Mouse (Mus musculus) lung, postnatal 36 days (tissue): ENCODE results near the gene Susd4.

Experiments
- DNase-seq: peaks from one replicate; pipeline ENCODE4 v3.0.0; 2022; ENCODE audit warnings: mixed read lengths

Susd4 gene

DNA sequence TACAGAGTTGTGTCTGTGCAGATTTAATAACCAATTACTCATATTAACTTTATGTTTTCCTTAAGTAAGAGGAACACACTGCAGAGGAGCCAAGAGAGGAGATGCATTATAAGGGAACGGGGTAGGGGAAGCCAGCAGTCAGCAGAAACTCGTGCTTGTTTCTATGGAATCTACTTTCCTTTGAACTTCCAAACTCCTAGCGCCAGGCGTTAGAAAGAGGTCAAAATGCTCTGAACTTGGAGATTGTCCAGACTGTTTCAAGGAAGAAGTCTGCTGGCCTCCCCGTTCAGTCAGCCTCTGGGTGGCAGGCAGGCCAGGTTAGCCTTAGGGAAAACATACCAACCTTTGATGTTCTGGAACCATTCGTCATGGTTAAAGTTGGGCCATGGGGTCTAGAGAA lies 25.2 kb downstream of the Susd4 start:
- no peak for DNase-seq

DNA sequence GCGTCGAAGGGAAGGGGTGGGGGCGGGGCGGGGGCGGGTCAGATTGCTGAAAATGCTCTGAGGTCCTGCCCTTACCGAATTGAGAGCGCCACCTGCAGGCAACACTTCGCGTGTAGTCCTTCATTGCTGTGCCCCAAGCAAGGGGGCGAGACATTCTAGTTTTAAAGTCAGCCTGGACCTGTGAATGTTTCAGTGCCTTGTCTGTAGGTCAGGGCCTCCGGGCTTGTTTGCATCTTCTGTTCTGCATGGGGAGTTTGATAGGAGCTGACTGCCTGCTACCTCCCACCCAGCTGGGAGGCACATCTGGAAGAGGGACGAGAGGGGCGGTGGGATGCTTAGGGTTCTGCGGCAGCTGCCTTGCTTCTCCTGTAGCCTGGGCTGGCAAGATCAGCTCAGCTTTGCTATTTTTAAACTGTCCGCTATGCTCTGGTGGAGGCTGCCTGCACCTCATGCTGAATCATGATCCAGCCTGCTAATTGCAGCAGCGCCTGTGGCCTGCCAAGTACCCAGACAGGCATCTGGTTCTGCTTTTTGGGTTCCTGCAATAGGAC lies 28.9 kb downstream of the Susd4 start:
- DNase-seq = peak; percentile 82

DNA sequence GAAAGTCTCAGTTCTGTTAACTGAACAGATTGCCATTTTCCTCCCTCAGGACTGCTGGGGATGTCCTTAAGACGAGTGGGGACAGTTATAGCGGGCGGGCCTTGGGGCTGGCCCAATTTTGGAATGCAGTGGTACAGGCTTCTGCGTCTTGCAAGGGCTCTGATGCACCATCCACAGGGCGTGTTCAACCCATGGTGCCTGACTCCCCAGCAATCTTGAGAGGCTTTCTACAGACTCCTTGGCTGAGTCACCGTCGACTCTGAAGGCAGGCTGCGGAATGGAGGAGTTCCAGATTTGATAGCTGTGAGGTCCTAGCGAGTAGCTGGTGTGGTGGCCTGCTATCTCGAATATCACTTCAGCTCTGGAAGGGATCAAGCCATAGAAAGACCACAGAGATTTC lies 30.6 kb downstream of the Susd4 start:
- no peak for DNase-seq

DNA sequence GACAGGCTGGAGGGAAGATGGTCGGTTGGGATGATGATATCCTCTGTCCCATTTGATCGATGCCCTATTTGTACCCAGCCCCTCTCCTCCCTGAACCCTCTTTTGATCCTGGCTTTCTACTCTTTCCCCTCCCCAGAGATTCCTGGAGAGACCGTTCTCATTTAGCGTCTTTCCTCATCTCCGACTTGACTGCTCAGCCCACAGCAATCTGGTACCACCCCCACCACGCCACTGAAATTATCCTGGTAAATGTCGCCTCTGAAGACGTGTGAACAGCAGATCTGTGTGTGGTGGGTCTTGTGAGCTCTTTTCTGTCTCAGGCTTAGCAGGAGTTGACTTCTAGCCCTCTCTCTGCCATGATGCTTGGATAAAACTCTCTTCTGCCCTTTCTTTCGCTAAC lies 31.0 kb downstream of the Susd4 start:
- no peak for DNase-seq

DNA sequence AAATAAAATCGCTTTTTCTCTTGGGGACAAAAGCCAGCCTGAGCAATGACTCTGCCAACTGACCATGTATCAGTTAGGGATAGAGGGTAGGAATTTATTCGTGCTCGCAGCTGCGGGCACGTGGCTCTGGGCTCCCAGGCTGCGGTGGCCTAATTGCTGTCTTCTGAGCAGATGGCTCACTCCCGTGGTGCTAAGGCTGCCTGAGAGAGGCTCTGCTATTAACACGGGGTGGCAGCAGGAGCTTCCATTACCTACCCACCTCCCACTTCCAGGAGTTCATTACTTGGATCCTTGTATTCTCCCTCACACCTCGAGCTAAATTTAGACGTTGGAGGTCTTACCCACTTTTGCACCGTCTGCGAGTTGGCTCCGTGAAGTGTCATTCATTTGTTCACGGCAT lies 33.4 kb downstream of the Susd4 start:
- no peak for DNase-seq

DNA sequence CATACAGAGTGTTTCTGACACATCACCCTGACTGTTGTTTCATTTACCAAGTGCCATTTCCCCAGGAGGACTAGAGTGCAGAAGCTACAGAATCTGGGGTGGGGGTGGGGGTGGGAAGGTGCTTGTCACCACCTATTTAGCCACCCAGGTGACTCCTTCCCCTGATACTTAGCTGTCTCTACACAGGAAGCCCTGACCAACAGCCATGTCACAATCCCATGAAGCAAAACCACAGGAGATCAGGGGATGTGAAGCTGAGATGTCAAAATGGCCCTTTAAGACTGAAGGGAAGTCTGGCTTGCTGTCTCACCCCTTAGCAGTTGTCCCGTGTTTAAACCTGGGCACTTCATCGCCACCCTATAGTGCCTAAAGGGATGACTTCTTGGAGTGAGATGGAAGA lies 37.9 kb downstream of the Susd4 start:
- DNase-seq = no peak

DNA sequence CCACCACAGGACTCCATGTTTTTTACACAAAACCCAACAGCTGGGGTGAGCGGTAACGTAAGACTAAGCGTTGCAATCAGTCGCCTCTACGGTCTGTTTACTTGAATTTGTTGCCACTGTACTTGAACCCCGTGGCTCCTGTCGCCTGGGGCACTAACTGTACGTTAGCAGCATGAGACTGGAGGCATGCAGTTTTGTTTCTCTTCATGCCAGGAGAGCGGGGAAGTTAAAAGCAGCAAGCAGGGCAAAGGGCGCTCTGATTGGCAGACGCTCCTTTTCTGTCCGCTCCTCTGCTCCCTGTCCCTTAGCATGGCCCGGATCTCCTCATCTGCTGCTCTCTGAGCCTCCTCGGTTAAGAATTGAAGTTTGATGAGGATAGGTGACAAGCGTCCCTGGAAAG lies 39.2 kb downstream of the Susd4 start:
- DNase-seq = no peak

DNA sequence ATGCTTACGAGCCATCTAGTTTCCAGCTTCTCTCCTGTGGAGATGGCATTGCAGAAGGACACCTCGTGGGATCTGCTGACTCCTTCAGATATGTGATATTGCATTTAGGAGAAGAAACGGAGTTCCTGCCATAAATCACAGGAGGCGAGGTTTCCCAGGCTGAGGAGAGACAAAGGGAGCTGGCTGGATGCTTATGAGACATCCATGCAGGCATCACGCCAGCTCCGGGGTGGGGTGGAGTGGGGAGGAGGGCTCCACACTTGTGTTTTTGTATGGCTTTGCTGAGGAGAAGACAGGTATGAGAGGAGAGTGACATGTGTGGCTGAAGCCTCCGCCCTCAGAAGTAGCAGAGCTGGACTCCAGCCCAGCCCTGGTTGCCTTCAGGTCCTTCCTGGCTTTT lies 50.3 kb downstream of the Susd4 start:
- DNase-seq = no peak

DNA sequence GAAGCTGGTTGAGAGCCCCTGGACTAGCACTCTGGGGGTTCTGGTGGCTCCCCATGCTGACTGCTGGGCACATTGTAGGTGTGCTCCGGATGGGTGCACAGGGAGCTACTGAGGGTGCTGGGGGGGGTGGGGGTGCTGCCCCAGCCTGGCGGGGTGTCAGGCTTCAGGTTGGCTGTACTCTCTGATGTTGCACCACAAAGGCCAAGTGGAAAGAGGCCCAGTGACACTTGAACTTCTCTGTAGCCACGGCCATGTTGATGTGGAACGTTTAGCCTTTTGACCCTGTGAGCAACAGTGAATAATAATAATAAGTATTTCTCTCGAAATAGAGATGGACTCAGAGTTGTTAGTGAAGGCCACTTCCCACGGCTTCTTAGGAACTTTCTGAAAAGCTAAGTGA lies 50.9 kb downstream of the Susd4 start:
- no peak for DNase-seq

DNA sequence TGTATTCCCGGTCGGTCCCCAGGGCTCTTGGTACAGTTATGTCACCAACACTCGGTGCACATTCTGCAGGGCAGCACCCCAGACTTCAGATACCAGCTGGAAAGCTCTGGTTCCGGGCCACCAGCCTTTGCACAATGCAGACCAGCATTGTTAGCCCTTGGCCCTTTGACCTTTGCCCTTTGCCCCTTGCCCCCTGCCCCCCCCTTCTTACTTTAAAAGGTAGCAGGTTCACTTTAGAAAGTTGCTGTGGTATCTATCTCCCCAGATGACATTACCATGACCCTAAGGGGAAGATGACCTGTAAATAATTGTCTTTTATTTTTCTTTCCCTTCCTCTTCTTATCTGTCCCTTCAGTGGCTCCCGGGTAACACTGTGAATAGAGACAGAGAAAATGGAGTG lies 53.4 kb downstream of the Susd4 start:
- no peak for DNase-seq

DNA sequence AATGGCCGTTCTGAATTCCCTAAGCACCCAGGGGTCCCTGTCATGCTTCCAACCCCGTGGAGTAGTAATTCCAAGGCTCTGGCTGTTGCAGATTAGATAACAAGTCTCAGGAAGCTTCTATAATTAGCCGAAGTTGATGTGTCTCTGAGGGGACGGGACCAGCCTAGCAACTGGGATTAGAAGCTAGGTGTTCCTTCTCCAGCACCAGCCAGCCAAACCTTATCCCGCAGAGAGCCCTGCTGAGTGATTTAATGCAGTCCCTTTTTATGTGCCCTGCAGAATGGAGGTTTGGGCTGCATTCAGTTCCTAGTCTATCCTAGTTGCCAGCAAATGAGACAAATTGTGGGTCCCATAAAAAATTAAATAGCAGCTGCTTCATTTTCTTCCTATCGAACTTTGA lies 54.0 kb downstream of the Susd4 start:
- DNase-seq = no peak

DNA sequence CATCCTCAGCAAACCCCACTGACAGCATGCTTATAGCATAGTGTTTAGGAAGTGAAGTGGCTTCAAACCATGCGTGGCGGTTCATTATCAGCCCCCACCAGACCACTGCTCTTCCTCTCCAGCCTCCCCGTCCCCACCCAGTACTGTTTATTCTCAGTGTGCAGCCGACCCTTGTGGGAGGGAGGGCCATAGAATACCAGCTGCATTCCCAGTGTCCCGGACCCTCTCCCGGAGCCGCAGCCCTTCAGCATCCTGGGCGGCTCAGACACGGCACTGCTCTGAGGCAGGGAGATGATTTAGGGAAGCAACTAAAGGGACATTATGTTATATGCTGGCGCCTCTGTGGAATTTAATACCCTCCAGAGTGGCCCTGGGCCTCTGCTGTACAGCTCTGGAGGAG lies 55.3 kb downstream of the Susd4 start:
- no peak for DNase-seq

DNA sequence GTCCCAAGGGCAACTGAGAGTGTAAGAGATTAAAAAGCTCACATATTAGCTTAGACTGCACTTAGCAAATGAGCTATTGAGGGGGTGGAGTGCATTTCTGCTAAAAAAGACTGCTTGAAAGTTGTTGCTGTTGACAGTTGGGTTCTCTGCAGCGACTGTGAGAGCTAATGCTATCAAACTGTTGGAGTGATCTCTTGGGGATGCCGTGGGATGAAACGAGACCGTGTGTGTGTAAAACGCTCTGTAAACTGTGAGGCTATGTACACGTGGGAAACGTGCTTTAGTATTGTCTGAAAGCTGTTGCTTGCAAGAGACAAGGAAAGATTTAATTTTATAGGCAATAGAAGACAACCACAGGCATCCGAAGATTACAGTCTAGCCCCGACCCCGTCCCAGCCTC lies 59.1 kb downstream of the Susd4 start:
- DNase-seq = no peak

DNA sequence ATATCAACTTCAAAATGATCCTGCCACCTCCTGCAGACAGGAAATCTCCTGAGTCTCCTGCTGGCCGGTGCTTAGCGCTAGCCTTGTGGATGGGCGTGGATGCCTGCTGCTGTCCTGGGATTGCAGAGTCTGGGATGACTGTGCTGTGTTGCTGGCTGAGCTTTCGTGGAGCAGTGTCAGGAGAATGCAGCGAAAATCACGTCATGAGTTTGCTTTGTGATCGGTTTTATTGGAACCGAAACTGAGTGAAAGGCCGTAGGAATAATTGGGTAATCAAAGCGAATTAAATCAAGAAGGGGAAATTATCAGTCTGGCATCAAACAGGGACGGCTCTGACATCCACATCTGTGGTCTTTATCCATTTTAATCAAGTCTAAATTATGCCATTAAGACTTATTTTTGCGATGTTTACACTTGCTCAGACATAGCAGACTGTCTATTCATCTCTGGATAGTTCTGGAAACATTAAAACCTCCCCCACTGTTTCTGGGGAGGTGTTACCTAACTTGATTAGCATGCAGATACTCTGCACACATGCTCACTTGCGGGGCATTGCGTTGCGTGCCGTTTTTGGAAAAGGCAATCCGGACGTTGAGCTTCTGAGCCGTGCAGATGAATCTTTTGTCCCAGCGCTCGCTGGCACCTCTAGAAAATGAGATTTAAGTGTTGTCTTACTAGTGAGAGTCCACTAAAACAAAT lies 60.2 kb downstream of the Susd4 start:
- no peak for DNase-seq

DNA sequence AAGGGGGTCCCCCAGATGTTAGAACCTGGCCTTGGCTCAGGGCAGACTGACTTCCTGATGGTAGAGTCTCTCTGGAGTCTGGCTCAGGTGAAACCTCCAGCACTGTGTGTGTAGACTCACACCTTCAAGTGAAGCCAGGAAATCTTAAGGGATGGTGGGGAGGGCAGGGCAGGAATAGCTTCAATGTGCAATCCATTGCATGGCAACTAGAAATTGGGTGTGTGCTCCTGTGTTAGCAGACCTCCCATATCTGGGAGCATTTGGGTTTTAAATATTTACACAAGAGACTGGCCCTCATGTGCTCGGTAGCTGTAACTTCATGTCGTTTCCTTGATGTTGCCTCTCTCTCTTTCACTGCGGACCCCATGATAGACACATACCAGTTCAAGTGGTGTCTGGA lies 62.9 kb downstream of the Susd4 start:
- no peak for DNase-seq

DNA sequence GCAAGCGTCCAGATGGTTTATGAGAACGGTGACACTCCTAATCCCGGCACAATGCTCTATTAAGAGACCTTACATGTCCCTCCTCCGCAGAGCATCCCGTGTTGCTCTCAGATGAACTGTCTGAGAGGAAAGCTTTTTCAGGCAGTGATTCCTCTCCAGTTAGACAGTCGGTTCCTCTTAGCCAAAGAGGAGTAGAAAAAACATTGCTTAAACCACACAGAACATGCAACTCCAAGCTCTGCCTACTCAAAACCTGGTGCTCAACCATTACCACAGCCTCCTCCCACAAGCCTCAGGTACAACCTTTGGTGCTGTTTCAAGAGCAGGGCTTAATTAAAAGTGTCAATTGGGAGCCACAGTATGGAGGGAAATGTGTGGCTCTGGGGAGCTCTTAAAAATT lies 74.4 kb downstream of the Susd4 start:
- DNase-seq = no peak

DNA sequence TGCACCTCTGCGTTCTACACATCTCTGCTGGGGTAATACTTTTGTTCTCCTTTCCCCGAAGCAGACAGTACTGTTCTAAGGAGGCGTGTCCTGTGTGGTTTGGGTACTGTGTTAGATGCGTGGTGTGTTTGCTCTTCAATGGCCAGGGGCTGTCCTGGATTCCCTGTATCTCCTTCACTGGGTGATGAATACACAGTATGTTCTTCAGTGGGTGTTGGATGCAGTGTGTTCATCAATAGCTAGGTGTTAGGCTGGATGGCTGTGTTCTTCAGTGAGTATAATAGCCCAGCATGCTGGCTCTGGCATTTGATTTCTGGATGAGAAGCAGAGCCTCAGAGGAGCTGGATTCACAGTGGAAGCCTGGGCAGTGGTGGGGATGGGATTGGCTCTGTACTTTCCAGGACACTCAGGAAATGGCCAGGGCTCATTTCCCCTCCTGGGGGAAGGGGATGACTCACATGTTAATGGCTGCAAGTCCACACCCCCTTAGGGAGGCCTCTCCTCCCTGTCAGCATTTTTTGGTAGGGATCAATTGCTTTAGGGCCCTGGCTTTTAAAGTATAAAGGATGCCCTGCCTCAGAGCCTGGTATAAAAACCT lies 75.8 kb downstream of the Susd4 start:
- DNase-seq = no peak

DNA sequence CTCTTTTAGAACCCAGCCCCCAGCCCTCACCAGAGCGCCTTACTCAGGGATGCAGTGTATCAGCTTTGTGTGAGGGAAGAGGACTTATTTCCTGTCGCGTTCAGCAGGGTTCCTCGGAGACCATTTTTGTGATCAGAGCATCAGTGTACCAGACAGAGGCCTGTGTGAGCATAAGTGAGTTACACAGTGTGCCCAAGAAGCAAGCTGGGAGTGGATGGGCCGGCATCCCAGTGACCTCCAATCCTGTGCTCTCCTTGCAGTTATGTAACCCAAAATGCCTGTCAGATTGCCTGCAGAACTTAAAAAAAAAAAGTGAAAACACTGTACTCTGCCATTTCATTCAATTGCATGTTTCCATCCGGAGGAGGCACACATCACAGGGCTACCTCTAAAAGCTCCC lies 76.4 kb downstream of the Susd4 start:
- DNase-seq = no peak

DNA sequence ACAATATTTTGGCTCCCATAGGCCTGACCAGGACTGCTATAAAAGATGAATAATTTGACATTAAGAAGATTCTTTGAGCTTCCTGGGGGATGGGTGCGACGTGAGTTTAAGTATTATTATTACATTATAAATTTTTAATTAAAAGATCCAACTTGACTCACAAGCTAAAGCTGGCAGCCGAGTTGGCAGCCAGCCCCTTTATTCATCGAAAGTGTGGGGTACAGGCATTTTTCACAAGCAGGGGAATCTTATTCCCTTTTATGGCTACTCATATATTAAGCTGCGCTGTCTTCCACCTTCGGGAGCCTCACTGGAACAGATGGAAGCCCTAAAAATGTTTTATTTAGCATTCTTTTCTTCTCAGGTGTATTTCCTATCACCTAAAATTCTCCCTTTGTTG lies 76.9 kb downstream of the Susd4 start:
- no peak for DNase-seq

DNA sequence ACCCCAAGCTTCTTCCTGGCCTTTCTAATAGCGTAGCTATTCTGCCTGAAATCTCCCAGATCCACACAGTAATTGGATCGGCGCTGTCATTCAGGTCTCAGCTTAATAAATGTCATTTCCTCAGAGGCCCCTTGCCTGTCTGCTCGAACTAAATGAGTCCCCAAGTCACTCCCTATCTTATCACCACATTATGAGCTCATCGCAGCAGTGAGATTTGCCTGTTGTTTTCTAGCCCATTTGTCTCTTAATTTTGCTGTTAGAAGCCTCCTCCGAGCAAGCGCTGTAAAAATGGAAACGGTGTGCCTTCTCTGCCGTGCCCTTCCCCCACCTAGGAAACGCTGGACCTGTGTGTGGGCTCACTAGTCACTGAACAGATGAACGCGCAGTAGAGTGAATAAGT lies 85.9 kb downstream of the Susd4 start:
- no peak for DNase-seq

DNA sequence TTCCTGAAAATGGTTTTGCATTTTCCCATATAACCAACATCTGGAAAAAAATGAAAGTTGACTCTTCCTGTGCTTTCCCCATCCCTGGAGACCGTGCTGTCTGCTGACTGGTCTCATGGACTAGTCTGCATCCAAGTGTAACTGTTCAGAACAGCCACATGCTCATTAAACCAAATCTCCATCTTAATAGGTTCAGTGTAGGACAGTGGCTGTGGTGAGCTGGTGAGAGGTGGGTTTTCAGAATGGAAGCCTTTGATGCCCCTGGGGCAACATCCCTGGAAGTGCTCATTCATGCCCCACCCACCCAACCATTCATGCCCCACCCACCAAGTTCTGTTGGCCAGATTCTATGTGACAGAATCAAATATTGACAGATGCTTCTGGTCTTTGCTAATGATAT lies 86.4 kb downstream of the Susd4 start:
- DNase-seq = no peak

DNA sequence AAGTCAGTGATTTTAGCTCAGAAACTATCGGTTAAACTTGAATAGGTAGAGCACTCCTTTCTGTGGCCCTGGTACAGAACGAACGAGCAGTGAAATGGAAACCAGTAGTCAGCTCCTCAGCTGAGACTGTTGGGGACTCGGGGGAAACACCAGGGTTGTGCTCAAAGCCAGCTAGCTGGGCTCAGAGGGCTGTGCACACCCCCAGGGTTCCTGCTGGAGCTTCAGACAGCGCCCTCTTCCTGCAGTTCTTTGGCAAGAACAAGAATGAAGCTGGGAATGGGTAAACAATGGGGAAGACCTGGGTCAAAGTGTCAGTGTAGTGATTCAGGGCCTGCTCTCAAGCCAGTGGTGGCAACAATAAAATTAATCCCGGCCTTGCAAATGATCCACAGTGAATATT lies 88.5 kb downstream of the Susd4 start:
- DNase-seq = no peak

DNA sequence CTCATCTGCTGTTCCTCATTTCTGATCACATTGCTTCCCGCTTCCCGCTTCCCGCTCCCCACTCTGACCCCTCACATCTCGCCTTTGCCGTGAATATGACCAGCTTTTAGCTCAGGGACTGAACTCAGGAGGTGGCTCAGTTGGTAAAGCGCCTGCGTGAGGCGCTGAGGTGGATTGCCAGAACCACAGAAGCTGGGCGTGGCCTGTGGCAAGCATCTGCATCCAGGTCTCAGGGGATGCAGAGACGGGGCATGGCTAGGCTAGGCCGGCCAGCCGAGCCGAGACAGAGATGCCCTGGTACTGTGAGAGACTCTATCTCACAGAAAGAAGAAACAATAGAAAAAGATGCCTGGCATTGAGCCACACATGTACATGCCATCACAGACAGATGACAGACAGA lies 93.0 kb downstream of the Susd4 start:
- DNase-seq = no peak

DNA sequence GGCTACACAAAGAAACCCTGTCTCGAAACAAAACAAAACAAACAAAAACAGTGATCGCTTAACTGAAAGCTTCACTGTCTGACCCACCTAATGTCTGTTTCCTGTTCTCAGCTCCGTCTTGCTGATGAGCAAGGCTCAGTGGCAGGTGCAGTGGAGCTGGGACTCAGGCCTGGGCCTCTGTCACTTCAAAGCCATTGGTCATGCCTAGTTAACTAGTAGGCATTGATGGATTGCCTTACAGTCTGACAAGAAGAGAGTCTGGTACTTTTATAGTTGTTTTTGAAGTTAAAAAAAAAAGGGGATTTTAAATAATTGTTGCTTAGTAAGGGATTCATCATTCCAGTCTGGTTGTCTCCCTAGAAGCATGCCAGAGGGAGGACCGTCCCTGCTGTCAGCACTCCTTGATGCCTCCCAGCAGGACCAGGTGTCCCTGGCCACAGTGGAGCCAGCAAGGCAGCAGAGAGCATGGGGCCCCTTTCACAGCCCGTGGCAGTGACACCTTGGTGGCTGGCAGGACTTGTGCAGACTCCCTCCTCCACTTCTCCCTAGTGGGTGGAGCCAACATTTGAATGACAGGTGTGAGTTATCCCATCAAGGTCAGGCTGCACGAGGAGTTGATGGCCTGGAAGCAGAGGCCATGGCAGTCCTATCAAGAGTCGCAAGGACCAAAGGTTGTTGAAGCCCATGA lies 98.2 kb downstream of the Susd4 start:
- DNase-seq = no peak
